Mouse (Mus musculus) CH12.LX (cell line): ENCODE results near the gene Fah. TPM values are rescaled to one million over a fixed set of nuclear protein-coding genes. Genes with fewer than 3 reads are reported as not detected.

Source experiments
- DNase-seq: peaks from one replicate; pipeline ENCODE4 v3.0.0-alpha.2; 2013; ENCODE audit errors: extremely low read depth
- H3K27ac ChIP-seq: 2 replicates; pipeline ENCODE4 v1.5.1; 2012; ENCODE audit warnings: low read depth, mild to moderate bottlenecking, control low read depth, moderate library complexity; ENCODE audit not compliant: insufficient read depth
- H3K27me3 ChIP-seq: replicated peaks from 2 replicates; pipeline ENCODE3; 2012; ENCODE audit warnings: inconsistent platforms
- H3K36me3 ChIP-seq, 2 experiments: replicated peaks in 1 of 2; 2 replicates each; pipeline versions ENCODE3 to v1.6.1; 2012; ENCODE audit warnings: inconsistent platforms in 1 of 2, low read length in 1 of 2, mild to moderate bottlenecking in 1 of 2, mixed read lengths in 1 of 2, moderate library complexity in 1 of 2; ENCODE audit not compliant: control insufficient read depth in 1 of 2, insufficient read depth in 1 of 2
- H3K4me1 ChIP-seq, 2 experiments: 2 replicates each; pipeline ENCODE4 v1.6.1; 2012; ENCODE audit warnings: inconsistent platforms in 1 of 2, moderate library complexity in 1 of 2; ENCODE audit not compliant: insufficient read depth in 2 of 2, control insufficient read depth in 1 of 2
- H3K4me2 ChIP-seq: 2 replicates; pipeline ENCODE4 v1.6.1; 2012; ENCODE audit warnings: low read depth, mild to moderate bottlenecking, control low read depth; ENCODE audit not compliant: poor library complexity, insufficient read depth, severe bottlenecking
- H3K4me3 ChIP-seq, 3 experiments: fragments of 150-350 bp in 1 of 3; sonication (generic) in 1 of 3; replicated peaks in 1 of 3; 2 replicates each; pipeline versions ENCODE3 to v1.5.1; 2011 to 2012; ENCODE audit warnings: low read depth in 2 of 3, low read length in 2 of 3, mild to moderate bottlenecking in 2 of 3, moderate library complexity in 2 of 3, control low read depth in 1 of 3, improper control_type of control experiment in 1 of 3, inconsistent platforms in 1 of 3, mixed read lengths in 1 of 3; ENCODE audit not compliant: poor library complexity in 1 of 3
- H3K79me2 ChIP-seq: replicated peaks from 2 replicates; pipeline ENCODE4 v1.6.1; 2012; ENCODE audit warnings: mild to moderate bottlenecking, moderate library complexity; ENCODE audit not compliant: control insufficient read depth, poor library complexity, insufficient read depth, severe bottlenecking; ENCODE audit errors: extremely low read depth
- H3K9ac ChIP-seq: 2 replicates; pipeline ENCODE4 v1.6.1; 2012; ENCODE audit warnings: low read depth, mild to moderate bottlenecking, control low read depth, moderate library complexity; ENCODE audit not compliant: insufficient read depth
- H3K9me3 ChIP-seq: replicated peaks from 2 replicates; pipeline ENCODE3; 2012; ENCODE audit warnings: low read length, inconsistent platforms, mixed read lengths
- BHLHE40 ChIP-seq: IDR thresholded peaks from 2 replicates; pipeline ENCODE4 v1.6.1; 2011; ENCODE audit warnings: mild to moderate bottlenecking, low read depth, low read length, improper control_type of control experiment
- CHD1 ChIP-seq: IDR thresholded peaks from 2 replicates; pipeline ENCODE4 v1.6.1; 2012; ENCODE audit warnings: low read depth, low read length, improper control_type of control experiment, inconsistent platforms
- CHD2 ChIP-seq: IDR thresholded peaks from 2 replicates; pipeline ENCODE4 v1.6.1; 2011; ENCODE audit warnings: low read length, improper control_type of control experiment
- CTCF ChIP-seq, 2 experiments: IDR thresholded peaks in 1 of 2; conservative IDR thresholded peaks in 1 of 2; 2 replicates each; pipeline ENCODE4 v1.5.1; 2011 to 2012; ENCODE audit warnings: low read depth in 2 of 2, low read length in 2 of 2, improper control_type of control experiment in 1 of 2, inconsistent platforms in 1 of 2, mild to moderate bottlenecking in 1 of 2, moderate library complexity in 1 of 2
- E2F4 ChIP-seq: IDR thresholded peaks from 2 replicates; pipeline ENCODE4 v1.6.1; 2011; ENCODE audit warnings: low read depth, low read length, improper control_type of control experiment; ENCODE audit not compliant: insufficient replicate concordance
- GABPA ChIP-seq: IDR thresholded peaks from 2 replicates; pipeline ENCODE4 v1.6.1; 2012; ENCODE audit warnings: low read depth, low read length, improper control_type of control experiment, inconsistent platforms; ENCODE audit not compliant: insufficient replicate concordance
- HCFC1 ChIP-seq: IDR thresholded peaks from 2 replicates; pipeline ENCODE4 v1.6.1; 2012; ENCODE audit warnings: low read depth, mild to moderate bottlenecking, inconsistent platforms, low read length, improper control_type of control experiment
- IRF4 ChIP-seq: IDR thresholded peaks from 2 replicates; pipeline ENCODE4 v1.6.1; 2014; ENCODE audit warnings: low read depth, mild to moderate bottlenecking, inconsistent platforms, low read length, improper control_type of control experiment
- KAT2A ChIP-seq: IDR thresholded peaks from 2 replicates; pipeline ENCODE4 v1.6.1; 2012; ENCODE audit warnings: low read length, improper control_type of control experiment, inconsistent platforms; ENCODE audit not compliant: insufficient replicate concordance
- MAFK ChIP-seq: IDR thresholded peaks from 2 replicates; pipeline ENCODE4 v1.6.1; 2011; ENCODE audit warnings: low read length, improper control_type of control experiment; ENCODE audit not compliant: insufficient replicate concordance
- MAX ChIP-seq: IDR thresholded peaks from 2 replicates; pipeline ENCODE4 v1.6.1; 2011; ENCODE audit warnings: low read length, improper control_type of control experiment
- MXI1 ChIP-seq: IDR thresholded peaks from 2 replicates; pipeline ENCODE4 v1.6.1; 2011; ENCODE audit warnings: mild to moderate bottlenecking, low read depth, low read length, improper control_type of control experiment
- PAX5 ChIP-seq: IDR thresholded peaks from 2 replicates; pipeline ENCODE4 v1.6.1; 2012; ENCODE audit warnings: low read length, inconsistent platforms, mixed read lengths
- POLR2AphosphoS2 ChIP-seq: IDR thresholded peaks from 2 replicates; pipeline ENCODE4 v1.6.1; 2011; ENCODE audit warnings: low read depth, low read length, improper control_type of control experiment
- SIN3A ChIP-seq: IDR thresholded peaks from 2 replicates; pipeline ENCODE4 v1.6.1; 2012; ENCODE audit warnings: low read length, improper control_type of control experiment, inconsistent platforms
- SMC3 ChIP-seq: IDR thresholded peaks from 2 replicates; pipeline ENCODE4 v1.6.1; 2011; ENCODE audit warnings: low read depth, low read length, improper control_type of control experiment
- TCF12 ChIP-seq: IDR thresholded peaks from 2 replicates; pipeline ENCODE4 v1.6.1; 2014; ENCODE audit warnings: low read depth, mild to moderate bottlenecking, inconsistent platforms, low read length, improper control_type of control experiment
- UBTF ChIP-seq: IDR thresholded peaks from 2 replicates; pipeline ENCODE4 v1.6.1; 2012; ENCODE audit warnings: low read depth, mild to moderate bottlenecking, inconsistent platforms, low read length, improper control_type of control experiment, moderate library complexity
- ZMIZ1 ChIP-seq: IDR thresholded peaks from 2 replicates; pipeline ENCODE4 v1.6.1; 2012; ENCODE audit warnings: low read depth, mild to moderate bottlenecking, inconsistent platforms, low read length, improper control_type of control experiment
- dilution Hi-C: fragments of 300-500 bp; cut with MboI; formaldehyde crosslinking; loops from 2 replicates; pipeline ENCODE4 v1.14.3; 2020; ENCODE audit warnings: low sequenced_read_pairs; ENCODE audit not compliant: extremely low pct_unique_long_range_greater_than_20kb, extremely low pct_ligation_motif_present
- in situ Hi-C: fragments of 300-500 bp; cut with MboI; formaldehyde crosslinking; loops from 3 replicates; pipeline ENCODE4 v1.14.3; 2019; ENCODE audit warnings: low sequenced_read_pairs, low pct_ligation_motif_present, low pct_unique_long_range_greater_than_20kb, mixed read lengths
- polyA plus RNA-seq: library from polyadenylated mRNA; unstranded; fragments of >175 nt; gene quantifications from 2 replicates; pipeline ENCODE4 v1.2.1, GENCODE M21; 2012; ENCODE audit warnings: low read depth; ENCODE audit not compliant: insufficient read length
- total RNA-seq, 2 experiments: library from RNA; depleted of rRNA; stranded (reverse); fragments of 300-350 nt in 1 of 2; fragments of >200 nt in 1 of 2; gene quantifications; 2 replicates each; pipeline ENCODE4 v1.2.3; 2012 to 2014

Gene Fah
- total and polyA plus RNA-seq, 3 experiments, result 128 to 203 (median 167) TPM

- TF ChIP-seq SMC3, result no peak
- TF ChIP-seq GABPA, result no peak
- no peak; the same call in 1 of the 2 replicates for TF ChIP-seq IRF4
- TF ChIP-seq CTCF (conservative IDR thresholded peaks at IDR 0.05 in 1 of 2, IDR thresholded peaks at IDR 0.05 in 1 of 2; ENCODE audit: low read depth in 2 of 2, low read length in 2 of 2), result no peak
- no peak for TF ChIP-seq KAT2A
- no peak for TF ChIP-seq BHLHE40
- TF ChIP-seq HCFC1, result no peak
- TF ChIP-seq PAX5, result no peak
- TF ChIP-seq ZMIZ1, result no peak; the same call in 1 of the 2 replicates
- no peak for TF ChIP-seq CHD2
Measured at GRCm38 (mm10) chr7:84605704-84606292, 724 bp downstream of the Fah start (continued).

GRCm38 (mm10) chr7:84605033-84605687 lies 1.4 kb downstream of the Fah start:
- H3K27me3 ChIP-seq, result no peaks in the 10 kb centered on the region
- in situ Hi-C loops, result no loop called here
- peaks cover 41% of the 10 kb centered on the region for H3K79me2 ChIP-seq
- H3K9me3 ChIP-seq, result no peaks in the 10 kb centered on the region
- peak overlapping the region; percentile 80 for H3K9ac ChIP-seq
- H3K36me3 ChIP-seq, result peaks cover 23 to 29% of the 10 kb centered on the region in 2 experiments
- DNase-seq, result no peak
- H3K4me3 ChIP-seq, result peak overlapping the region; percentile 78 to 95 (median 88)
- peak overlapping the region; percentile 95 for H3K4me2 ChIP-seq
- H3K4me1 ChIP-seq, result peaks cover 8 to 36% of the 10 kb centered on the region in 2 experiments
- TF ChIP-seq KAT2A (0 out of 2 replicates have a peak, but pooled peaks have one; percentile 36), CTCF (conservative IDR thresholded peaks at IDR 0.05 in 1 of 2, IDR thresholded peaks at IDR 0.05 in 1 of 2; ENCODE audit: low read depth in 2 of 2, low read length in 2 of 2) (no peak), UBTF (no peak), MAFK (peak; percentile 33; the same call in 1 of the 2 replicates), ZMIZ1 (peak; percentile 33), SIN3A (0 out of 2 replicates have a peak, but pooled peaks have one; percentile 29), MAX (peak; percentile 49; the same call in 1 of the 2 replicates), E2F4 (no peak), MXI1 (peak; percentile 57; the same call in 1 of the 2 replicates), POLR2AphosphoS2 (0 out of 2 replicates have a peak, but pooled peaks have one; percentile 27), CHD1 (peak; percentile 51; the same call in 1 of the 2 replicates), TCF12 (0 out of 2 replicates have a peak, but pooled peaks have one; percentile 9)
- dilution Hi-C loops, result no loop called here
- peak overlapping the region; percentile 21; the same call in 1 of the 2 replicates for H3K27ac ChIP-seq
